Mouse (Mus musculus): Measurements from ENCODE around the gene Gfra1. TPM values are rescaled to one million over a fixed set of nuclear protein-coding genes. Genes with fewer than 3 reads are reported as not detected.

Gfra1 gene
- polyA plus RNA-seq, 1 experiment from 2014 or later: 5.1 TPM

DNA sequence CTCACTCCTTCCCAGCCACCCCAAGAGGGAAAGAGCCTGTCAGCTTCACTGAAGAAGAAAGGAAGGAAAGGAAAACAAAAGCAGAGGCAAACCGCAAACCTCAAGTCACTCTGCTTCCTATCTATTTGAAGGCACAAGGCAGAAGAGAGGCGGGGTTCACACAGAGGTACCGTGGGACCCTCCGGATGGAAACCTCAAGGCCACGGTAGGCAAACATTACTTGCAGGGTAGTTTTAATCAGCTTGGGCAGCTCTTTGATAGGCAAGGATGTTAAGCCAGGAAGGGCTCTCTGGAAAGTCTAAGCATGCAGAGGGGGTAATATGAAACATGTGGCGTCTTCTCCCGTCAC lies 158.9 kb downstream of the Gfra1 start:
- Histone ChIP-seq H3K36me3 (no peaks in the 10 kb centered on the region), H3K4me3 (no peak overlapping the region), H3K27ac (peak overlapping the region; percentile 4; the same call in 1 of the 2 replicates), H3K9me3 (replicated peaks) (no peaks in the 10 kb centered on the region), H3K27me3 (ENCODE audit: low read depth, poor library complexity, severe bottlenecking) (0 out of 2 replicates have a peak, but pooled peaks cover 6% of the 10 kb centered on the region), H3K4me1 (peaks cover 28% of the 10 kb centered on the region)
- DNase-seq (ENCODE audit: low spot score): no peak
- 67% methylated on average over 7 of the region's 7 CpGs for WGBS

DNA sequence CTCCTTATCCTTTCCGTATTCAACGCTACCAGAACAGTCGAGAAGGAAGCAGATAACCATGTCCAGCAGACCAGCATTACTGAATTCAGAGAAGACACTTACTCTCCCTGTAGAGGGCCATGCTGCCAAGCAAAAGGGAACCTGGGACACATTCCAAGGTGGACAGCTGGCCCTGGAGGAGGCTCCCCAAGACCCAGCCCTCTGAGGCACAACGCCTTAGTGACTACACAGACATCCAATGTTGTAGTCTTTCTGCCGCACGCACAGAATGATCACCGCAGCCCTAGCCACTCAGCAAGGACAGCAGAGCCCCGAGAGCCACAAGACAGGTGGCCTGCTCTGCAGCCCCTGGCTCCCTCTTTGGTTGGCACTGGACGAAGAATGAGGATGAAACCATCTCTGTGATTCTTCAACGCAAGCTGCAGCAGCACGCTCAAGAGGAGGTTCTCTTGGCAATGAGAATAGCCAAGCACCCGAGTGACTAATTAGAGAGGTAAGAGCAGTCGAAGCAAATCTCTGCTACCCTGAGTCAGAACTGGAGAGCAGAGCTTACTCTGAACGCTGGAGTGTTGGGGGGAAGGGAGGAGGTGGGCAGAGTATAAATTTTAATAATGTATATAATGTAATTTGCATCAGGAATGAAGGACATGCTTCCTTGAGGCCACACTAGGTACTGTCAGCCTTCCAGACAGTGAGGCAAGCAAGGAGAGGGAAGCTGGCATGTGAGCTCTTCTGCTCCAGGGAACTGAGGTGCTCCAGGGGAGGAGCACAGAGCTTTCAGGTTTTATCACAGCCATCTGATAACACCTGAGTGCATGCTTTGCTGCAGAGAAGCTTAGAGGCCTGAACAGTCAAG lies 159.5 kb downstream of the Gfra1 start:
- H3K9me3 ChIP-seq (replicated peaks): no peaks in the 10 kb centered on the region
- H3K27ac ChIP-seq: peak overlapping the region; percentile 4
- peaks cover 27% of the 10 kb centered on the region for H3K4me1 ChIP-seq
- 0 out of 2 replicates have a peak, but pooled peaks cover 6% of the 10 kb centered on the region for H3K27me3 ChIP-seq (ENCODE audit: low read depth, poor library complexity, severe bottlenecking)
- 90% methylated on average over 14 of the region's 14 CpGs for WGBS
- H3K36me3 ChIP-seq: no peaks in the 10 kb centered on the region
- no peak overlapping the region for H3K4me3 ChIP-seq
- no peak for DNase-seq (ENCODE audit: low spot score)

DNA sequence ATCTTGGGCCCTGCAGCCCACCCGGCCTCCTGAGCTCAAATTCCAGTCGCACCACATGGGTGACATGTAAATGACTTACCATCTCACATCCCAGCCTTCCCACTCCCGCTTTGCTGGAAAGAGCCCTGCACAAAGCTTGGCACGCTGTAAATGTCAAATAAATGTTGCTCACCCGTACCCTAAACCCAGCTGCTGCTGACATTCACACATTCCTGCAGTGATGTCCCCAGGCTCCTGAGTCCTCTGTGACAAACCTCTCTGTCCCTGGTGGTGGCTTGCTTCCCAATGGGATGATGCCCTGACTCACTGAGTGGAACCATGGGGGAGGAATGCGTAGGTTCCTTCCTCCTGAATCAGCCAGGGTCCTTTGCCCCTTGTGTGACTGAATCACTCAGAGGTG lies 167.6 kb downstream of the Gfra1 start:
- H3K27me3 ChIP-seq (ENCODE audit: low read depth, poor library complexity, severe bottlenecking): no peaks in the 10 kb centered on the region
- H3K9me3 ChIP-seq (replicated peaks): no peaks in the 10 kb centered on the region
- WGBS: 77% methylated on average over 6 of the region's 6 CpGs
- no peaks in the 10 kb centered on the region; the same call in 1 of the 2 replicates for H3K4me1 ChIP-seq
- no peak overlapping the region for H3K27ac ChIP-seq
- no peak overlapping the region for H3K4me3 ChIP-seq
- no peaks in the 10 kb centered on the region for H3K36me3 ChIP-seq
- no peak for DNase-seq (ENCODE audit: low spot score)

DNA sequence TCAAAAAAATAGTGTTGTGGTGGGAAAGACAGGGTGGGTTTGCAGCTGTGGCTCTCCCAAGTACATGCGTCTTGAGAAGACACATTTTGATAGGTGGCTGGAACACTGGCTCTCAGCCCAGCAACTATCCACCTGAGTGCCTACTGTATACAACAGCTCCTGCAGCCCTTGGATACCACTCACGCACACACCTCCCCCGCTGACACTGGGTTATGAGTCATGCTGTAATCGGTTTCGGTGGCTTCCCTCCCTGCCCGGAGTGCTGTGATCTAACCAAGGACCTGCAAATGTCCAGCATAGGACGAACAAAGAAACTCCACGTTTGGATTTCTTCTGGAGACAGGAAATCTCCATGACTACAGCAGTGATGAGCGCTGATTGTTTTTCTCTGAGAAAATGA lies 180.4 kb downstream of the Gfra1 start:
- no peaks in the 10 kb centered on the region for H3K27me3 ChIP-seq (ENCODE audit: low read depth, poor library complexity, severe bottlenecking)
- peaks cover 15% of the 10 kb centered on the region for H3K4me1 ChIP-seq
- 92% methylated on average over 9 of the region's 9 CpGs for WGBS
- H3K36me3 ChIP-seq: no peaks in the 10 kb centered on the region
- H3K9me3 ChIP-seq (replicated peaks): no peaks in the 10 kb centered on the region
- no peak overlapping the region for H3K27ac ChIP-seq
- H3K4me3 ChIP-seq: no peak overlapping the region
- DNase-seq (ENCODE audit: low spot score): no peak

DNA sequence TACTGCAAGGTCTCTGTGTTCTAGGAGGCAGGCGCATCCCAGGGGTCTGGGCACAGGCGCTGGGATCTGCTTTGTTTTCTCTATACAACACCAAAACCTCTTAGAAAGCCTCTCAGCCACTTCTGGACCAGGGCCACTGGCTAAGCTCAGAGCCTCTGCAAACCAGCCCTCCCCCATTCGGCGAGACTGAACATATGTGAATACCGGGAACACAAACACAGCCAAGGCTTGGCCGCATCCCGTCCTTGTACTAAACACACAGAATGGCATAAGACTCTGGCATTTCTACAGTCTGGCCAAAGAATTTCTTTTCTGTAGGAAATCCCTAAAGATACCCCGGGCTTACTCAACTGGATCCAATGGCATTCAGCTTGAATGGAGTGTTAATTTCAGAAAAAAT lies 183.9 kb downstream of the Gfra1 start:
- Histone ChIP-seq H3K4me1 (peaks cover 19% of the 10 kb centered on the region), H3K27ac (no peak overlapping the region), H3K4me3 (no peak overlapping the region), H3K9me3 (replicated peaks) (no peaks in the 10 kb centered on the region), H3K36me3 (no peaks in the 10 kb centered on the region), H3K27me3 (ENCODE audit: low read depth, poor library complexity, severe bottlenecking) (no peaks in the 10 kb centered on the region)
- no peak for DNase-seq (ENCODE audit: low spot score)
- 94% methylated on average over 8 of the region's 8 CpGs for WGBS

DNA sequence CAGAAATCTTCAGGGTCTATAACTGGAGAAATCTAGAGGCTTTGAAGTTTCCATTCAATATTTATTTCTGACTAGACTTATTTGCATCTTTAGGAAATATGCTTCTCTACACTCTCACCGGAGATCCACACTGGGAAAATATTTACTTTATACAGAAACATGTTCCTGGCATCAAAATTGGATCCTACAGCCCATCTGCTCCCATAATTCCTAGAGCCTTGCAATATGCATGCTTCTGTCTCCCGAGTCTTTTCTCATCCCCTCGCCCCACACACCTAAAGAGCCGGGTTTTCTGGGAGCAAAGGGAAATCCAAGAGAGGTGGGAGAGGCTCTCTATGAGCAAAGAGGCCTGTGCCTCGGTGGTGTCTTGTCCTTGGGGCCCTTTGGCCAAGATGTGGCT lies 184.9 kb downstream of the Gfra1 start:
- H3K4me3 ChIP-seq: no peak overlapping the region
- no peaks in the 10 kb centered on the region for H3K36me3 ChIP-seq
- no peak overlapping the region for H3K27ac ChIP-seq
- 91% methylated on average over 5 of the region's 5 CpGs for WGBS
- peaks cover 20% of the 10 kb centered on the region for H3K4me1 ChIP-seq
- H3K9me3 ChIP-seq (replicated peaks): no peaks in the 10 kb centered on the region
- DNase-seq (ENCODE audit: low spot score): no peak
- H3K27me3 ChIP-seq (ENCODE audit: low read depth, poor library complexity, severe bottlenecking): no peaks in the 10 kb centered on the region

DNA sequence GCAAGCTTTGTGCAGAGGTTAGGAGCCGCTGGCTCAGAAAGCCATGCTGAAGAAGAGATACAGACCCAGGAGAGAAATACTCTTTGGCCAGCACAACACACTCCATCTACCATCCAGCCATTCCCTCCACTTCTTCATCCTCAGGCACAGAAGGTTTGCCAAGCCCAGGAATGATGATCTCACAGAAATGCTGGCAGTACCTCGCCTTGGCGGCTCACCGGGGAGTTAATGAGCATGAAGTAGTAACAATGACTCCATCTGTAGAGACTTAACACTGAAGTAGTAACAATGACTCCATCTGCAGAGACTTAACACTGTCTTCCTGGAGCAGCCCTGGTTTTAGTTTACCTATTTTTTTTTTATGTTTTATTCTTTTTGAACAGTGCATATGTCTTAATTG lies 187.2 kb downstream of the Gfra1 start:
- peaks cover 22% of the 10 kb centered on the region for H3K4me1 ChIP-seq
- H3K36me3 ChIP-seq: no peaks in the 10 kb centered on the region
- no peak overlapping the region for H3K4me3 ChIP-seq
- H3K27me3 ChIP-seq (ENCODE audit: low read depth, poor library complexity, severe bottlenecking): no peaks in the 10 kb centered on the region
- no peak overlapping the region for H3K27ac ChIP-seq
- whole genome bisulfite sequencing: 87% methylated on average over 4 of the region's 4 CpGs
- no peak for DNase-seq (ENCODE audit: low spot score)
- H3K9me3 ChIP-seq (replicated peaks): no peaks in the 10 kb centered on the region

DNA sequence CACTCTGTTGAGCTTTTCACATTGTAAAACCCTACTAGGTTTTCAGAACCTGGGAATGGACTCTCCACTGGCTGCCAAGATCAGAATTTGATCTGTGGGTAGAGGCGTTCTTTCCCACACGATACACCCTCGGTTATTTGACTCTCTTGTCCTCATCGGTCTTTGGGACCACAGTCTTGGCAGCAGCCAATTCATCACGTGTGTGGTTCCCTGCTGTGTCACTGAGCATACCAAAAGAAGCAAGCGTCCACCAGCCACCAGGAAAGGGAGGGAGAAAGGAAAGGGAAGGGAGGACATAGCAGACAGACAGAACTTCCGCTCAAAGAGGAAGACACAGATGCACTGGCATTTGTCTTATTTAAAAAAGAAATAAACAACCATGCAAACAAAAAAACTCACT lies 189.1 kb downstream of the Gfra1 start:
- WGBS: 50% methylated on average over 7 of the region's 7 CpGs
- no peak overlapping the region for H3K27ac ChIP-seq
- H3K27me3 ChIP-seq (ENCODE audit: low read depth, poor library complexity, severe bottlenecking): no peaks in the 10 kb centered on the region
- H3K4me3 ChIP-seq: no peak overlapping the region
- H3K4me1 ChIP-seq: peaks cover 8% of the 10 kb centered on the region
- H3K9me3 ChIP-seq (replicated peaks): no peaks in the 10 kb centered on the region
- no peaks in the 10 kb centered on the region for H3K36me3 ChIP-seq
- DNase-seq (ENCODE audit: low spot score): no peak

DNA sequence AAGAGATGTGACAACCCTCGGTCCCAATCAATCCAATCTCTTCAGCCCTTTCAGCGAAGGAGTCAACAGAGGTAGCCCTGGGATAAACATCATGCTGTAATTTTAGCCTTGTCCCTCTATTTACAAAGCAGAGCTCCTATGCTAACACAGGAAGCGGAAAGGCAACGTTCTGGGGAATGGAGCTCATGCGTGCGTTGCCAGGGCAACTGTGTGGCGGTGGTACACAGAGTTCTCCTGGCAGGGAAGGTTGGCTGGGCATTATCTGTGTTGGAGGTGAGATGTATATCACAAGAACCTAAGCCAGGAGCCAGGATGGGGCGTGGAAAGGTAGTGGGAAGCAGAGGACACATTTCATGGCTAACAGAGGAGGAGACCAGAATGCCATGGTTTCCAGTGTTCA lies 194.8 kb downstream of the Gfra1 start:
- 88% methylated on average over 8 of the region's 8 CpGs for WGBS
- no peak overlapping the region for H3K27ac ChIP-seq
- no peak overlapping the region for H3K4me3 ChIP-seq
- H3K9me3 ChIP-seq (replicated peaks): no peaks in the 10 kb centered on the region
- H3K4me1 ChIP-seq: peaks cover 12% of the 10 kb centered on the region; the same call in 1 of the 2 replicates
- DNase-seq (ENCODE audit: low spot score): no peak
- no peaks in the 10 kb centered on the region for H3K36me3 ChIP-seq
- no peaks in the 10 kb centered on the region for H3K27me3 ChIP-seq (ENCODE audit: low read depth, poor library complexity, severe bottlenecking)

DNA sequence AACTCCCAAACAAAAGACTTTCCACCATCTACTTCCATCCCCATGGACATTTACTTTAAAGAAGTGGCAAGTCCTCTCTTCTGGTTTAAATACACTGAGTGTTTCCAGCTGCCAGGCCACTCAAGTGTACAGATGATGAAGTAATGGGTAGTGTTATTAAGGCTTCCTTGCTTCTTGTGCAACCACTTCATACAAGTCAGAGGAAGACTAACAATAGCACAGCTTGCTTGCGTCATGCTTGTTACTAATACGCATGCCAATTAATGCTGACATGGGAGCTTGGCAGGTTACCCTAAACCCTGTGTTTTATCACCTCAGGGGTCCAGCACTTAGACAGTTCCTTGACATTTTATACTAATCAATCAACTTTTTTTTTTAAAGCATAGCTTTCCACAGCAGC lies 196.5 kb downstream of the Gfra1 start:
- 89% methylated on average over 2 of the region's 2 CpGs for WGBS

DNA sequence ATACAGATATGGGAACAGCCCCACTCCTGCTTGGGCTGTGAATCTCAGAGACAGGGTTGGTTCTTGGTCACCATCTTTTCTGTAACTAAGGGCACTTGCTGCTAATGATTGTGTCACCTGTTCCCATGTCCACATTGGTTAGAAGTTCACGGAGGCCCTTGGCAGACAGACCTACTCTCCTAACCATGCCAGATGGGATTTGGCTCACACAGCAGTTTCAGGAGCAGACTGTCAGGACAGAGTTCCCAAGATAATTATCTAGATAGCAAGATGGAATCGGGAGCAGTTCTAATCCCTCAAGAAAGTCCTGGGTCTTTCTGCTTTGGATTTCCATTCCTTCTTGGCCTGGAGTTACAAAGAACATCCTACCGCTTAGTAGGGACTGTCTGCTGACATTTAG lies 199.2 kb downstream of the Gfra1 start:
- H3K36me3 ChIP-seq: no peaks in the 10 kb centered on the region
- H3K4me3 ChIP-seq: no peak overlapping the region
- H3K27ac ChIP-seq: no peak overlapping the region
- no peaks in the 10 kb centered on the region for H3K27me3 ChIP-seq (ENCODE audit: low read depth, poor library complexity, severe bottlenecking)
- no peak for DNase-seq (ENCODE audit: low spot score)
- peaks cover 8% of the 10 kb centered on the region; the same call in 1 of the 2 replicates for H3K4me1 ChIP-seq
- WGBS: 95% methylated on average over 3 of the region's 3 CpGs
- H3K9me3 ChIP-seq (replicated peaks): no peaks in the 10 kb centered on the region

More for the DNA sequence above, 196.5 kb downstream of the Gfra1 start:
- H3K4me1 ChIP-seq: peaks cover 8% of the 10 kb centered on the region; the same call in 1 of the 2 replicates
- DNase-seq (ENCODE audit: low spot score): no peak
- no peaks in the 10 kb centered on the region for H3K36me3 ChIP-seq
- H3K9me3 ChIP-seq (replicated peaks): no peaks in the 10 kb centered on the region
- no peak overlapping the region for H3K27ac ChIP-seq
- no peak overlapping the region for H3K4me3 ChIP-seq
- no peaks in the 10 kb centered on the region for H3K27me3 ChIP-seq (ENCODE audit: low read depth, poor library complexity, severe bottlenecking)

DNA sequence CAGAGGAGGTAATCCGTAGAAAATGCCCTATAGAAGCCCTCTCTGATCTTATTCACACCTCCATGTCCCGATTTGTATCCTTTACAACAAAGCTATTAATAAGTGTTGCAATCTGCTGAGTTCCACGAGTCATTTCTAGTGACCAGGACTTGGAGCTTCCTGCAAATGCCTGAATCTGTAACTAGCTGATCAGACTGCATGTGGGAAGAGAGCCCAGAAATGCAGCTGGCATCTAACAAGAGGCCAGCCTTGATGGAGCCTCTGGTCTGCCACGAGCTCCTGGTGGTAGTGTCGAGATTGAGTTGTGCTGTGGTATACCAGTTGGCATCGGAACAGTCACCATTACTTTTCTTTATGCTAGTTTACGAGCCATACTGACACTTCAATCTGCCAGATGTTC lies 200.3 kb downstream of the Gfra1 start:
- H3K27ac ChIP-seq: no peak overlapping the region
- H3K36me3 ChIP-seq: no peaks in the 10 kb centered on the region
- 90% methylated on average over 7 of the region's 7 CpGs for WGBS
- no peaks in the 10 kb centered on the region for H3K9me3 ChIP-seq (replicated peaks)
- no peak for DNase-seq (ENCODE audit: low spot score)
- H3K4me3 ChIP-seq: no peak overlapping the region
- peaks cover 8% of the 10 kb centered on the region; the same call in 1 of the 2 replicates for H3K4me1 ChIP-seq
- no peaks in the 10 kb centered on the region for H3K27me3 ChIP-seq (ENCODE audit: low read depth, poor library complexity, severe bottlenecking)

DNA sequence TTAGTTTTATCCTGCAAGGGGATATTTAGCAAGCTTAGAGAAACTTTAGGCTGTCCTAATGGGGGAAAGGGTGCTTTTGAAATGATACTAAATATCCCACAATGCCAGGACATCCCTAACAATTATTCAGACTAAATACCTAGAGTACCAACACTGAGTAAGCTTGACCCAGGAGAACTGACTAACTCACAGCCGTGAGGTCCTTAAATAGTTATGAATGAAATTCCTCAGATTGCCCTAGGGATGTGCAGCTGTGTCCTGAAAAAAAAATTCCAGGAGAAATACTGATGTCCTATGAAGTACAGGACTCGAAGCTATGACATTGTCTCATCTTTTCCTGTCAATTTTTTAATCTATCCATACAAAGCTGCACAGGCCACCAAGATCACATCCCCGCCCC lies 201.5 kb downstream of the Gfra1 start:
- 86% methylated on average over 3 of the region's 3 CpGs for WGBS
- peaks cover 5% of the 10 kb centered on the region; the same call in 1 of the 2 replicates for H3K4me1 ChIP-seq
- no peaks in the 10 kb centered on the region for H3K9me3 ChIP-seq (replicated peaks)
- no peak overlapping the region for H3K27ac ChIP-seq
- DNase-seq (ENCODE audit: low spot score): no peak
- H3K27me3 ChIP-seq (ENCODE audit: low read depth, poor library complexity, severe bottlenecking): no peaks in the 10 kb centered on the region
- H3K36me3 ChIP-seq: no peaks in the 10 kb centered on the region
- no peak overlapping the region for H3K4me3 ChIP-seq
